Mouse (Mus musculus) neural tube, embryonic 11.5 days (tissue): Measurements from ENCODE around the gene Wnt10a. TPM values are rescaled to one million over a fixed set of nuclear protein-coding genes. Genes with fewer than 3 reads are reported as not detected.

Experiments
- ATAC-seq: fragments of 200-750 bp; cut with Nextera tagmentation; 2 replicates; pipeline ENCODE4 v1.8.0; 2017; ENCODE audit warnings: moderate number of reproducible peaks, mild to moderate bottlenecking, moderate TSS enrichment, moderate library complexity; ENCODE audit not compliant: insufficient read depth, low FRiP score, low TSS enrichment
- DNase-seq: peaks from one replicate; pipeline ENCODE4 v3.0.0-alpha.2; 2015; ENCODE audit warnings: low spot score
- H3K27ac ChIP-seq: fragments of 300-500 bp; sonication (generic); 2 replicates; pipeline ENCODE4 v1.5.1; 2014; ENCODE audit warnings: low read depth, mild to moderate bottlenecking, low read length
- H3K27me3 ChIP-seq: fragments of 300-500 bp; sonication (generic); 2 replicates; pipeline ENCODE4 v1.6.1; 2014; ENCODE audit warnings: mild to moderate bottlenecking, low read length, mixed read lengths; ENCODE audit not compliant: control insufficient read depth, insufficient read depth
- H3K36me3 ChIP-seq: fragments of 300-500 bp; sonication (generic); 2 replicates; pipeline ENCODE4 v1.6.1; 2014; ENCODE audit warnings: mild to moderate bottlenecking, low read length, moderate library complexity, mixed read lengths; ENCODE audit not compliant: control insufficient read depth, insufficient read depth
- H3K4me1 ChIP-seq: fragments of 300-500 bp; sonication (generic); 2 replicates; pipeline ENCODE4 v1.6.1; 2014; ENCODE audit warnings: low read length, mixed read lengths; ENCODE audit not compliant: control insufficient read depth, insufficient read depth
- H3K4me2 ChIP-seq: fragments of 300-500 bp; sonication (generic); 2 replicates; pipeline ENCODE4 v1.6.1; 2014; ENCODE audit warnings: low read depth, mild to moderate bottlenecking, moderate library complexity
- H3K4me3 ChIP-seq: fragments of 300-500 bp; sonication (generic); 2 replicates; pipeline ENCODE4 v1.5.1; 2014; ENCODE audit warnings: low read depth, low read length
- H3K9ac ChIP-seq: fragments of 300-500 bp; sonication (generic); 2 replicates; pipeline ENCODE4 v1.6.1; 2014; ENCODE audit warnings: mild to moderate bottlenecking, low read length
- H3K9me3 ChIP-seq: fragments of 300-500 bp; sonication (generic); 2 replicates; pipeline ENCODE4 v1.6.1; 2016; ENCODE audit warnings: low read length; ENCODE audit not compliant: control insufficient read depth
- WGBS: fragments of 180-500 bp; shearing (Covaris S2); extraction: QIAGEN DNeasy Blood & Tissue Kit; methylation state at CpG from one replicate; pipeline ENCODE4 v1.1.7; 2014; 5-methylcytosine and 5-hydroxymethylcytosine counted together
- polyA plus RNA-seq: library from polyadenylated mRNA; unstranded; fragments of >200 nt; fragmentation: Nextera tagmentation; extraction: Ambion mirVana; gene quantifications from 2 replicates; pipeline ENCODE4 v1.2.1, GENCODE M21; 2014

Wnt10a gene
- polyA plus RNA-seq, 1 experiment from 2014 or later, result 2.4 TPM

DNA sequence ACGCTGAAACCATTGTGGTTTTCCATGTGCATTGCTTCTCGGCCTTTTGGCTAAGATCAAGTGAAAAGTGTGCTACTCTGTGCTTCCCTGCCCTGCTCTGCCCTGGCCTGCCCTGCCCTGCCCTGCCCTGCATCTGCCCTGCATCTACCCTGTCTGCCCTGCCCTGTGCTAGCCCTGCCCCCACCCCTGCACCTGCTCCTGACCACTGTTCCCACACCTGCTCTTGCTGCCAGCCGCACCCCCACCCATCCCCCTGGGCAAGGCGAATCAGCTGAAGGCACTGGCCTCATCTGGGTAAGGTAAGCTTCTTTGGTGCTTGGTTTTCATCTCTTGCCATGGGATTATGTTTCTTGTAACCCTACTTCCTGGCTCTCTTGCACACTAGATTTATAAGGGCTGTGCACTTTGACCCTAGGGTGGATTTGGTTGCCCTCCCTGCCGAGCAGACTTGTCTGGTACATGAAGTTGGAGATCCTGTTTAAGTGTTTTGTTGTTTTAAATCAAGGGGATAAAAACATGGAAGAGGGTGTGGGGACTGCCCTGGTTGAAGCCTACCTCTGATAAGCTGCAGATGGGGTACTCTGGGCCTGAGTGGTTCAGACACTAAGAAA, 37.0 kb upstream of the Wnt10a start:
- H3K9ac ChIP-seq, result no peak overlapping the region
- no peak overlapping the region for H3K4me3 ChIP-seq
- no peaks in the 10 kb centered on the region for H3K9me3 ChIP-seq
- no peaks in the 10 kb centered on the region for H3K36me3 ChIP-seq
- no peak for DNase-seq
- H3K4me1 ChIP-seq, result no peaks in the 10 kb centered on the region
- ATAC-seq, result no peak
- 69% methylated on average over 5 of the region's 5 CpGs for WGBS
- no peak overlapping the region for H3K27ac ChIP-seq
- H3K4me2 ChIP-seq, result no peak overlapping the region
- H3K27me3 ChIP-seq, result no peaks in the 10 kb centered on the region

DNA sequence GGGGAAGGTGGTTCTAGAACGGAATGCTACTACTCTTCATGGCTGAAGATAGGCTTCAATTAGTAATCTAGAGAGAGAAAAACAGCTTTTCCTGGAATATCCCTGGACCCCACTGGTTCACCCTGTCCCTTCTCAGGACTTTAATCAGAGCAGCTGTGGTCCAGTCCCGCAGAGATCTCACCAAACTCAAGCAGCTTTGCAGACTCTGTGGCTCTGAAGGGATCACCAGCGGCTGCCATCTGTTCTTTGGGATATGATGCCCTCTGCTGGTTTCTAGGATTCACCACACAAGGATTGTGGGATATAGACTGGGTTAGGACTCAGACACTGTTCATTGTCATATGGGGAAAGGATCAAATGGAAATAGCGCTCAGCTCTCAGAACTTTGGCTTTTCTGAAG, 31.5 kb upstream of the Wnt10a start:
- Histone ChIP-seq H3K4me3 (no peak overlapping the region), H3K9ac (no peak overlapping the region), H3K9me3 (no peaks in the 10 kb centered on the region), H3K27me3 (no peaks in the 10 kb centered on the region), H3K36me3 (no peaks in the 10 kb centered on the region), H3K4me2 (no peak overlapping the region), H3K27ac (no peak overlapping the region), H3K4me1 (no peaks in the 10 kb centered on the region)
- ATAC-seq (no peak), DNase-seq (peak; percentile 46)
- 27% methylated on average over 4 of the region's 4 CpGs for WGBS

DNA sequence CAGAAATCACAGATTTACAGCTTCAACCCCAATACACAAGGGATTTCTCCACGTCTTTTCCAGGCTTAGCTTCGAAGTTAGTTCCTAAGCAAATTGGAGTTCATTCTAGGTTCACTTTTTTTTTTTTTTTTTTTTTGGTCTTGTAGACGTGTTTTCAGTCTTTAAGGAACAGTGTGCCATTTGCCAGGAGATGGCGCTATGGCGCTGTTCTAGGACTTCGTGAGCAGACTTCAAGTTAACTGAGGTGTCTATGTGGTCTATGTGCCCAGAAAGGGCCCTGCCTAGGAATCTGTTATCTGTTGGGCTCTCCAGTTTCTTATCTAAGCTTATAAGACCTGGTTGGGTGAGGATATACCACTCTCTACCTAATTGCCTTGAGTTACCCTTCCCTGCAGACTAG, 28.2 kb upstream of the Wnt10a start:
- Histone ChIP-seq H3K4me2 (no peak overlapping the region), H3K9me3 (no peaks in the 10 kb centered on the region), H3K4me3 (no peak overlapping the region), H3K27ac (no peak overlapping the region), H3K4me1 (no peaks in the 10 kb centered on the region), H3K9ac (no peak overlapping the region), H3K27me3 (peaks cover 3% of the 10 kb centered on the region; the same call in 1 of the 2 replicates), H3K36me3 (no peaks in the 10 kb centered on the region)
- DNase-seq (peak; percentile 82), ATAC-seq (no peak)
- WGBS, result 6% methylated on average over 6 of the region's 6 CpGs

DNA sequence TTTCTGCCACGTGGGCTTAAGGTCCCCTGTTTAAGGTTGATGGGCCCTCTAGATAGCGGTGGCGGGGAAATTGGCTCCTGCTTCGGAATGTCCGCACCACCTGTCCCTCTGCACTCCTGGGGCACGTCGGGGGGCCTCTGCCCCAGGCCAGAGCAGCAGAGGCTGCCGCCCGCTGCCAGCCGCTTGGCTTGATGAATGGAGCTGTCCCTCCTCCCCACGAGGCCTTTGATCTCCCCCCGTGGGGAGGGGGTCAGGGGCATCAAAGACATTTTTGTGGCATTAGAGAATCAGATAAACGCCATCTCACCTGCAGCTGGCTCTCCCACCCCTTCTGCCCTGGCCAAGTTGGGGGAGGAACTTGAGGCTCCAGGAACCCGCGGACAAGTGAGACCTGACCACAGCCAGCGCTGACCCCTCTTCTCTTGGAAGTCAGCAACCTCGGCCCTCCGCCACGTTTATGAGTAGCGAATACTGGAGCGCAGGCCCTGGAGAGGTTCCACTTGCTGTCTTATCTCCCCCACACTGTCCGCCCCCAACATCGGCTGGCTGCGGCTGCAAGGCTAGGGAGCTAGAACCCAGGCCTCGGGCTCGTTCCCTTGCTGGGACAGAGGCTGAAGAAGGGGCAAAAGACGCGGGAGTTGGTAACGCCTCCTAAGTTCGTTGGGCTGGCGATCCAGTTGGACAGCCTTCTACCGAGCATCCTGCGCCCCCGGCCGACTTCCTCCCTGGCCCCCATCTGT, 20.4 kb upstream of the Wnt10a start:
- ATAC-seq (no peak), DNase-seq (peak; percentile 40)
- Histone ChIP-seq H3K27ac (no peak overlapping the region), H3K9me3 (no peaks in the 10 kb centered on the region), H3K9ac (no peak overlapping the region), H3K4me2 (peak overlapping the region; percentile 75), H3K4me3 (peak overlapping the region; percentile 45), H3K27me3 (peaks cover 65% of the 10 kb centered on the region), H3K36me3 (no peaks in the 10 kb centered on the region), H3K4me1 (peaks cover 16% of the 10 kb centered on the region)
- WGBS, result under 1% methylated on average over 35 of the region's 35 CpGs

DNA sequence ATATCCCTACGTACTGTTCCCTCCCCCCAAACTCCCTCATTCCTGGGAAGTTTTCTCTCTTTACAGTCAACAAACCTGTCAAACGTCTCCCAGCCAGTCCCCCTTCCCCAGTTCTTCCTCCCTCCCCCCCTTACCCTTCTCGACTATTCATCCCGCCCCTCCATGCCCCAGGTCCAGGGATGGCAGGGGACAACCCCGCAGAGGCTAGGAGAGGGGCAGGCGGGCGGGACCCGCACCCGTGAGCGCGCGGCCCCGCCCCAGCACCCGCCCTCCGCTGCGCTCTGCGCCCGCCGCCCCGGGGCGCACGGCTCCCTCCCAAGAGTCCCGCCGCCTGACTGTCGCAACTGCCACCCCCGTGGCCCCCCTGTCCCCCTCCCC, 19.9 kb upstream of the Wnt10a start:
- 0 out of 2 replicates have a peak overlapping the region, but pooled peaks have one; percentile 18 for H3K9ac ChIP-seq
- peaks cover 16% of the 10 kb centered on the region for H3K4me1 ChIP-seq
- H3K27me3 ChIP-seq, result peaks cover 65% of the 10 kb centered on the region
- H3K4me3 ChIP-seq, result peak overlapping the region; percentile 45
- H3K27ac ChIP-seq, result no peak overlapping the region
- peak; percentile 9 for DNase-seq
- H3K36me3 ChIP-seq, result no peaks in the 10 kb centered on the region
- no peak for ATAC-seq
- 0% methylated on average over 22 of the region's 26 CpGs for WGBS
- peak overlapping the region; percentile 75 for H3K4me2 ChIP-seq
- no peaks in the 10 kb centered on the region for H3K9me3 ChIP-seq

DNA sequence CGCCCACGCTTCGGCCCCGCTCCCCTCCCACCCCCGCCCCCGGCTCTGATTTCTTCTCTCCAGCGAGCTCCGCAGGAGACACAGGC, 19.6 kb upstream of the Wnt10a start, which contains the start of gene Wnt6:
TSS of gene Wnt6 (plus strand) at position 48 of the 86 bp plus-strand sequence.
- ATAC-seq, result no peak
- H3K27me3 ChIP-seq, result peaks cover 65% of the 10 kb centered on the region
- DNase-seq, result no peak
- H3K4me2 ChIP-seq, result peak within 1 kb of the TSS; percentile 75
- WGBS, result no CpG with 5 or more reads among the region's 8 CpGs
- no peaks in the 10 kb centered on the region for H3K36me3 ChIP-seq
- no peak within 1 kb of the TSS for H3K27ac ChIP-seq
- 0 out of 2 replicates have a peak within 1 kb of the TSS, but pooled peaks have one; percentile 18 for H3K9ac ChIP-seq
- H3K4me3 ChIP-seq, result peak within 1 kb of the TSS; percentile 45
- no peaks in the 10 kb centered on the region for H3K9me3 ChIP-seq
- peaks cover 16% of the 10 kb centered on the region for H3K4me1 ChIP-seq

DNA sequence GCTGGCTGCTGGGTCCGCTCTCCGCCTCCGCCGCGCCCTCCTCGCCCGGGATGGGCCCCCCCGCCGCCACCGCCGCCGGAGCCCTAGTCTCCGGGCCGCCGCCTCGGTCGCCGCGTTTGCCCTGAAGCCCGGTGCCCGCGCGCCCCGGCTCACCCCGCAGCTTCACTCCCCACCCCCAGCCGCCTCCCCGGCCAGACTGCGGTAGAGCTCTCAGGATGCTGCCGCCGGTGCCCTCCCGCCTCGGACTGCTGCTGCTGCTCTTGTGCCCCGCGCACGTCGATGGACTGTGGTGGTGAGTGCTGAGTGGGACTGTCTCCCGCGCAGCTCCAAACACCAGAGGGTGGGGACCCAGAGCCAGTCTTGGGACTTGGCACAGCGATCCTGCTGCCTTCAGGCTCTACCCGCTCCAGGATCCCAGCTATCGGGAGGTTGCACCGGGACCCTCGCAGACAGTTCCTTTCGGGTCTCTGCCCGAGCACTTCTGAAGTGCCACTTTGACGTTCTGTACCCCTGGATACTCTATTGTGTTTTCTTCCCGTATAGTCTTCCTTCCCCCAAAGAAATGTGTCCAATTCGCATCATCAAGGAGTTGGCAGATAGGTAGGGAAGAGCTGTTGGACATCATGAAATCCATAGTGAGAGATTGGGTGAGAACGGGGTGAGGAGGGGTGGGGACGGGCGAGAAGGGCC, 19.2 kb upstream of the Wnt10a start:
- Histone ChIP-seq H3K36me3 (no peaks in the 10 kb centered on the region), H3K4me1 (peaks cover 16% of the 10 kb centered on the region), H3K4me2 (peak overlapping the region; percentile 75), H3K4me3 (peak overlapping the region; percentile 45), H3K9me3 (no peaks in the 10 kb centered on the region), H3K27me3 (peaks cover 62% of the 10 kb centered on the region), H3K27ac (no peak overlapping the region), H3K9ac (no peak overlapping the region)
- under 1% methylated on average over 38 of the region's 51 CpGs for WGBS
- ATAC-seq, result no peak
- DNase-seq, result peak; percentile 30

DNA sequence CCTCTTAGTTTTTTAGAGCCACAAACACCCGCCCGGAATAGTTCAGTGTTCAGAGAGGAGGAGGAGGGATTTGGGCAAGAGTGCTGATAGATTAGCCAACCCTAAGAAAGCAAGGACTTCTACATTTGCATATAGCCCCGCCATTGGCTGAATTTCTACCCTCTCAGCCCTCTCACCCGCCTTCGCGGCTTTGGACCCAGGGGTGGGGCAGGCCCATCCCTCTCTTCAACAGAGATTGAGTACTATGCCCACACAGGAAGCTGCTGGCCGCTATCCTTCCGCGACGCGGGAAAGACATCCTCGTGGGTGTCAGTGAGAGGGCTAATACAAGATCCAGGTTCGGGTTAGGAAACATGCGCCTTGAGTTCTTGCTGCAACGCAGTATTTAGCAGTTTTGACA, 18.2 kb upstream of the Wnt10a start:
- Histone ChIP-seq H3K27me3 (peaks cover 62% of the 10 kb centered on the region), H3K4me3 (0 out of 2 replicates have a peak overlapping the region, but pooled peaks have one; percentile 1), H3K4me2 (peak overlapping the region; percentile 75), H3K36me3 (no peaks in the 10 kb centered on the region), H3K9me3 (no peaks in the 10 kb centered on the region), H3K4me1 (peaks cover 16% of the 10 kb centered on the region), H3K27ac (no peak overlapping the region), H3K9ac (no peak overlapping the region)
- DNase-seq (peak; percentile 83), ATAC-seq (peak; percentile 86)
- WGBS, result under 1% methylated on average over 15 of the region's 15 CpGs

DNA sequence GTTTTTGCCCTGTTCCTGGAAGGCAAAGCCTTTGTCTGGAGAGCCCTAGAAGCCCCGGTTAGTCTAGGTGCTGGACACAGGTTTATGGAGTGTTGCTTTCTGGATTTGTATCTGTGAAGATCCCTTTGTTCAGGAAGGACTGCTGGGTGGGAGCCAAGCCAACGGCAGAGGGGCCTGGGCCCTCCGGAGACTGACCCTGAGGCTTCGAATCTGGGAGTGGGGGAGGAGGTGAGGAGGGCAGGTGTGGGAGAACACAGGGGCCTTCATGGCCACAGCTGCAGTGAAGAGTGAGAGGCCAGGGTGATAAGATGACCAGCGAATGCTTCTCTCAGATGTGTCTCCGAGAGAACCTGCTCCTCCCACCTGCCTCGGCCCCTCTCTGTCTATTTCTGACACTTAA, 17.3 kb upstream of the Wnt10a start:
- no peak for DNase-seq
- peaks cover 16% of the 10 kb centered on the region for H3K4me1 ChIP-seq
- no peak overlapping the region for H3K27ac ChIP-seq
- no peak overlapping the region for H3K4me3 ChIP-seq
- no peak for ATAC-seq
- no peak overlapping the region for H3K9ac ChIP-seq
- H3K27me3 ChIP-seq, result peaks cover 63% of the 10 kb centered on the region
- H3K9me3 ChIP-seq, result no peaks in the 10 kb centered on the region
- WGBS, result 14% methylated on average over 7 of the region's 7 CpGs
- no peak overlapping the region for H3K4me2 ChIP-seq
- no peaks in the 10 kb centered on the region for H3K36me3 ChIP-seq
